ENCODE assay signal across 20 mouse cellular contexts in the genomic region with DNA sequence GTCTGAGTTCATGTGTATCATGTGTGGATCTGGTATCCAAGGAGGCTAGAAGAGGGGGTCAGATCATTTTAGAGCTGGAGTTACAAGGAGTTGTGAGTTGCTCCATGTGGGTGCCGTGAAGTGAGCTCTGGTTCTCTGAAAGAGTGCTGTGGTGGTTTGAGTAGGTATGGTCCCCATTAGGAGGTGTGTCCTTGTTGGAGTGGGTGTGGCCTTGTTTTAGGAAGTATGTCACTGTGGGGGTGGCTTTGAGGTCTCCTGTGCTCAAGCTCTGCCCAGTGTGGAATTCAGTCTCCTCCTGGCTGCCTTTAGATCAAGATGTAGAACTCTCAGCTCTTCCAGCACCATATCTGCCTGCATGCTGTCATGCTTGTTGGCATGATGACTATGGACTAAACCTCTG.
"Had no signal": no experiment of that assay in that cellular context is flagged by ENCODE, and none has a peak within 500 bp of the region (broad histone marks: within the 10 kb centered on the region; RNA-seq: fewer than 3 reads in every experiment).

No protein-coding gene starts in this region.

- H3K27me3 ChIP-seq: neural tube, embryonic 12.5 days; neural tube, embryonic 15.5 days had no signal

- H3K9ac ChIP-seq: neural tube, embryonic 12.5 days; neural tube, embryonic 15.5 days had no signal

- H3K4me1 ChIP-seq: neural tube, embryonic 12.5 days; neural tube, embryonic 15.5 days had no signal

- H3K4me3 ChIP-seq: layer of hippocampus, adult 2 months; neural tube, embryonic 12.5 days; neural tube, embryonic 15.5 days had no signal

- DNase-seq: kidney, adult 2 months; kidney, postnatal 25 days; layer of hippocampus, adult 9-11 months; lung, adult 2 months; lung, postnatal 14 days; lung, postnatal 4 days; midbrain, embryonic 14.5 days; right cerebral cortex, adult 18-20 months; right cerebral cortex, postnatal 14 days; right cerebral cortex, postnatal 4 days; thymus, adult 2 months; thymus, postnatal 14 days; thymus, postnatal 4 days had no signal

- H3K9me3 ChIP-seq: neural tube, embryonic 12.5 days; neural tube, embryonic 15.5 days had no signal

- H3K4me2 ChIP-seq: midbrain, embryonic 11.5 days; neural tube, embryonic 12.5 days; neural tube, embryonic 15.5 days had no signal

- H3K36me3 ChIP-seq: neural tube, embryonic 12.5 days; neural tube, embryonic 15.5 days had no signal

- ATAC-seq: intestine, embryonic 16.5 days had no signal

- H3K27ac ChIP-seq: kidney, postnatal 0 days; layer of hippocampus, adult 2 months; neural tube, embryonic 12.5 days; neural tube, embryonic 15.5 days; stomach, postnatal 0 days had no signal
